Mouse (Mus musculus) stomach, embryonic 14.5 days (tissue): ENCODE results near the gene Arf5. TPM values are rescaled to one million over a fixed set of nuclear protein-coding genes. Genes with fewer than 3 reads are reported as not detected.
A peak's percentile ranks its signal among the peaks of the same experiment; 100 is the strongest.

Experiments
- ATAC-seq: fragments of 200-750 bp; cut with Nextera tagmentation; 2 replicates; pipeline ENCODE4 v1.8.0; 2017; ENCODE audit warnings: low read depth, moderate TSS enrichment; ENCODE audit not compliant: insufficient number of reproducible peaks, insufficient read depth, low FRiP score
- H3K27ac ChIP-seq: fragments of 300-500 bp; sonication (generic); 2 replicates; pipeline ENCODE4 v1.5.1; 2014; ENCODE audit warnings: mild to moderate bottlenecking, low read length, moderate library complexity, mixed read lengths
- H3K27me3 ChIP-seq: fragments of 300-500 bp; sonication (generic); 2 replicates; pipeline ENCODE4 v1.6.1; 2014; ENCODE audit warnings: low read length, control low read depth, mixed read lengths; ENCODE audit not compliant: control insufficient read depth, insufficient read depth
- H3K36me3 ChIP-seq: fragments of 300-500 bp; sonication (generic); 2 replicates; pipeline ENCODE4 v1.6.1; 2014; ENCODE audit warnings: mild to moderate bottlenecking, control low read depth, low read length, moderate library complexity, mixed read lengths; ENCODE audit not compliant: control insufficient read depth, insufficient read depth
- H3K4me1 ChIP-seq: fragments of 300-500 bp; sonication (generic); 2 replicates; pipeline ENCODE4 v1.6.1; 2014; ENCODE audit warnings: low read length, control low read depth, mixed read lengths; ENCODE audit not compliant: control insufficient read depth, insufficient read depth
- H3K4me2 ChIP-seq: fragments of 300-500 bp; sonication (generic); replicated peaks from 2 replicates; pipeline ENCODE4 v1.6.1; 2014; ENCODE audit warnings: low read depth, low read length, control low read depth
- H3K4me3 ChIP-seq: fragments of 300-500 bp; sonication (generic); 2 replicates; pipeline ENCODE4 v1.5.1; 2014; ENCODE audit warnings: low read depth, low read length, control low read depth
- H3K9ac ChIP-seq: fragments of 300-500 bp; sonication (generic); replicated peaks from 2 replicates; pipeline ENCODE4 v1.6.1; 2014; ENCODE audit warnings: low read depth, mild to moderate bottlenecking, control low read depth, low read length, moderate library complexity, mixed read lengths
- H3K9me3 ChIP-seq: fragments of 300-500 bp; sonication (generic); 2 replicates; pipeline ENCODE4 v1.6.1; 2016; ENCODE audit warnings: low read depth, low read length, control low read depth; ENCODE audit not compliant: control insufficient read depth
- WGBS: fragments of 180-500 bp; shearing (Covaris S2); extraction: QIAGEN DNeasy Blood & Tissue Kit; methylation state at CpG from one replicate; pipeline ENCODE4 v1.1.7; 2014; 5-methylcytosine and 5-hydroxymethylcytosine counted together
- polyA plus RNA-seq: library from polyadenylated mRNA; unstranded; fragments of >200 nt; fragmentation: Nextera tagmentation; extraction: Ambion mirVana; gene quantifications from 2 replicates; pipeline ENCODE4 v1.2.1, GENCODE M21; 2014

The Arf5 gene
- 302 and 304 TPM in 2 replicates for polyA plus RNA-seq

GRCm38 (mm10) chr6:28423313-28423712 is at the start of gene Arf5:
Gene Arf5, plus strand, starts transcription at chr6:28423560.
- peak; percentile 67 for ATAC-seq
- Histone ChIP-seq H3K27ac (peak within 1 kb of the TSS; percentile 89), H3K4me2 (peak within 1 kb of the TSS; percentile 56), H3K36me3 (peaks cover 21% of the 10 kb centered on the region), H3K27me3 (no peaks in the 10 kb centered on the region), H3K4me3 (peak within 1 kb of the TSS; percentile 95), H3K9ac (peak within 1 kb of the TSS; percentile 87), H3K4me1 (peaks cover 26% of the 10 kb centered on the region), H3K9me3 (no peaks in the 10 kb centered on the region)
- 2% methylated on average over 35 of the region's 42 CpGs for WGBS

GRCm38 (mm10) chr6:28381983-28382382 is 41.4 kb upstream of the Arf5 start:
- ATAC-seq: no peak
- Histone ChIP-seq H3K4me2 (no peak overlapping the region), H3K9me3 (no peaks in the 10 kb centered on the region), H3K4me1 (no peaks in the 10 kb centered on the region), H3K9ac (no peak overlapping the region), H3K27ac (no peak overlapping the region), H3K27me3 (no peaks in the 10 kb centered on the region), H3K4me3 (no peak overlapping the region), H3K36me3 (no peaks in the 10 kb centered on the region)
- 53% methylated on average over 4 of the region's 4 CpGs for WGBS

GRCm38 (mm10) chr6:28385169-28385568 is 38.2 kb upstream of the Arf5 start:
- no peak overlapping the region for H3K4me3 ChIP-seq
- H3K4me1 ChIP-seq: no peaks in the 10 kb centered on the region
- ATAC-seq: no peak
- H3K9me3 ChIP-seq: no peaks in the 10 kb centered on the region
- no peak overlapping the region for H3K4me2 ChIP-seq
- H3K36me3 ChIP-seq: no peaks in the 10 kb centered on the region
- H3K9ac ChIP-seq: no peak overlapping the region
- WGBS: 77% methylated on average over 3 of the region's 3 CpGs
- H3K27ac ChIP-seq: no peak overlapping the region
- no peaks in the 10 kb centered on the region for H3K27me3 ChIP-seq

- Histone ChIP-seq H3K27me3 (no peaks in the 10 kb centered on the region), H3K4me1 (no peaks in the 10 kb centered on the region), H3K4me3 (no peak overlapping the region), H3K9me3 (no peaks in the 10 kb centered on the region), H3K9ac (no peak overlapping the region), H3K4me2 (no peak overlapping the region), H3K27ac (no peak overlapping the region), H3K36me3 (no peaks in the 10 kb centered on the region)
- no peak for ATAC-seq
- 69% methylated on average over 3 of the region's 3 CpGs for WGBS
Observed at GRCm38 (mm10) chr6:28389038-28389437, 34.3 kb upstream of the Arf5 start.

- Histone ChIP-seq H3K27ac (no peak overlapping the region), H3K36me3 (no peaks in the 10 kb centered on the region), H3K9ac (no peak overlapping the region), H3K9me3 (peaks cover 3% of the 10 kb centered on the region; the same call in 1 of the 2 replicates), H3K4me2 (peak overlapping the region; percentile 62), H3K27me3 (no peaks in the 10 kb centered on the region), H3K4me3 (peak overlapping the region; percentile 33; the same call in 1 of the 2 replicates), H3K4me1 (no peaks in the 10 kb centered on the region)
- 29% methylated on average over 15 of the region's 15 CpGs for WGBS
- ATAC-seq: no peak
Observed at GRCm38 (mm10) chr6:28396051-28396852, 27.1 kb upstream of the Arf5 start.

GRCm38 (mm10) chr6:28396853-28397457 is 26.4 kb upstream of the Arf5 start:
- Histone ChIP-seq H3K27ac (no peak overlapping the region), H3K9ac (no peak overlapping the region), H3K9me3 (peaks cover 3% of the 10 kb centered on the region; the same call in 1 of the 2 replicates), H3K4me2 (peak overlapping the region; percentile 62), H3K4me3 (peak overlapping the region; percentile 33), H3K36me3 (no peaks in the 10 kb centered on the region), H3K4me1 (no peaks in the 10 kb centered on the region), H3K27me3 (no peaks in the 10 kb centered on the region)
- 3% methylated on average over 19 of the region's 19 CpGs for WGBS
- ATAC-seq: no peak

GRCm38 (mm10) chr6:28397681-28398203 is 25.6 kb upstream of the Arf5 start, which contains the start of gene Zfp800:
Gene Zfp800, minus strand, starts transcription at chr6:28398005.
- no peak for ATAC-seq
- peak within 1 kb of the TSS; percentile 25; the same call in 1 of the 2 replicates for H3K9ac ChIP-seq
- no peaks in the 10 kb centered on the region for H3K4me1 ChIP-seq
- H3K27ac ChIP-seq: no peak within 1 kb of the TSS
- H3K9me3 ChIP-seq: peaks cover 3% of the 10 kb centered on the region; the same call in 1 of the 2 replicates
- H3K36me3 ChIP-seq: no peaks in the 10 kb centered on the region
- H3K27me3 ChIP-seq: no peaks in the 10 kb centered on the region
- peak within 1 kb of the TSS; percentile 33 for H3K4me3 ChIP-seq
- peak within 1 kb of the TSS; percentile 62 for H3K4me2 ChIP-seq
- 1% methylated on average over 33 of the region's 33 CpGs for WGBS

GRCm38 (mm10) chr6:28398726-28399125 is 24.6 kb upstream of the Arf5 start:
- H3K27ac ChIP-seq: no peak overlapping the region
- H3K4me3 ChIP-seq: no peak overlapping the region
- no peak overlapping the region for H3K9ac ChIP-seq
- no peaks in the 10 kb centered on the region for H3K27me3 ChIP-seq
- no peak overlapping the region for H3K4me2 ChIP-seq
- peaks cover 3% of the 10 kb centered on the region; the same call in 1 of the 2 replicates for H3K9me3 ChIP-seq
- no peaks in the 10 kb centered on the region for H3K4me1 ChIP-seq
- no peak for ATAC-seq
- WGBS: 87% methylated on average over 3 of the region's 3 CpGs
- no peaks in the 10 kb centered on the region for H3K36me3 ChIP-seq
